Mouse (Mus musculus): ENCODE results near the gene Gm45140.

Gene Gm45140

DNA sequence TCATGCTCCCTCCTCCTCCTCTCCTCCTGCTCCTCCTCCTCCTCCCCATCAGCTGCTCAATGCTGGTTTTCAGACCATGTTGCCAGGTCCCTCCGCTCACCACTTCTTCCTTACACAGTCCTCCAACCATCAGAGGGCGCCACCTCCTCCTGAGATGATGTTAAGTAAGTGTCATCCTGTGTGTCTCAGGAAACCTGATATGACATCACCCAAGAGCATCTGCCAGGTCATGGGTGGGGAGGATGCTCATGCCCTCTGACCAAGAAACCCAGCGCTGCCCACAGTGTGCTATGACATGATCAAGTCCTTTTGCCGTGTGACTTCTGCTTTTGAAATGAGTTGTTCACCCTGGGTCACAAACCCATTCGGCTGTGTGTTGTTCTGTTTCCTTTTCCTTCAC, 92.8 kb downstream of the Gm45140 start:
- in situ Hi-C loops (cut with MboI, MseI), result no loop called here

- in situ Hi-C loops (cut with MboI, MseI), result no loop called here
Observed at GRCm38 (mm10) chr6:87741978-87742377, 93.6 kb downstream of the Gm45140 start.

- in situ Hi-C loops (cut with MboI, MseI), result no loop called here
Observed at GRCm38 (mm10) chr6:87740496-87740895, 95.1 kb downstream of the Gm45140 start.

DNA sequence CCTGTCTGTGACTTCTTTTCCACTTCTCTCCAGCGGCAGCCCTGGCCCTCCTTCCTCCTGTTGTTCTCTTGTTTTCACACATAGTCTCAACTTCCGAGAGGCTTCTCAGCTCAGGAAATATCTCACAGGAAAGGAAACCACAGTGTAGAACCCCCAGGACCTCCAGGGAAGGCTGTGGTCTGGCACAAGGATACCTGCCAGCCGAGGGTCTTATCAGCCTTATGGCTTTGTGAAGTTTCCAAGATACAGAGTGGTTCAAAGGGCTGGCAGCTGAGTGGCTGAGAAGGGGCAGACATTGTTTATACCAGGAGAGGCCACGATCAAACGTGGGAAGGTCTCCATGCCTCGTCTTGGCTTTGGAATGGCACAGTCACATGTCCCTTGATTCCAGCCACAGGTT, 95.7 kb downstream of the Gm45140 start:
- in situ Hi-C loops (cut with MboI, MseI), result no loop called here

Data from T-helper 17 cell (primary cell).